In the genomic region with DNA sequence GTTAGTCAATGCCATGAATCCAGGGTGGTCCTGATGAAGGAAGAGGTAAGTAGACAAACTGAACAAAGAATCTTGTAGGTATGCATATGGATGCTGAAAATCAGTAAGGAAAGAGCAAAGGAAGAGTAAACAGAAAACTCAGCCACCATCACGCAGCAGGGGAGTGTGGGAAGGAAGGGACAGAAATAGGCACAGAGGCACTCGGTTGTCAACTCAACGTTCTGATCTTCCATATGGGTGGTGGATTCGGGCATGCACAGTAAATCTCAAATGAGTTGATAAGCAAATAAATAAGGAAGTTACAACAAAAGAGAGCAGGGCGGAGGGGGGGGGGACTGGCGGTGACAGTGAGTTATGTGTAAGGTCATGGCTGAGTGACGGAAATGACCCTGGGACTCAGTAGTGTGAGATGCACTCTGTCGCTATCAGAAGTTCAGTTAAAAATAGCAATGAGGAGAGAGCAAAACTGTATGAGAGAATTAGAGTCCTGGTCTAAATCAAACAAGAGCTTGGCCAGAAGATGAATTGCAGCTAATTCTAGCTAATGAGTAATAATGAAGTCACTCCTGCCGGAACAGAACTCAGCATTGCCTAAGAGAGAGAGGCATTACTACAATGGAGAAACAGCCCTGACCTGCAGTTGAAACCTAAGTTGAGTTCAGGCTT, we compare ENCODE assay signal across 10 mouse cellular contexts. TPM values are rescaled to one million over a fixed set of nuclear protein-coding genes. Genes with fewer than 3 reads are reported as not detected.
DNase-seq lines count a peak whose midpoint lies in the region; ATAC-seq and TF ChIP-seq lines count a peak whose summit lies in the region.
"Had no signal": no experiment of that assay in that cellular context is flagged by ENCODE, and none has a peak within 500 bp of the region (broad histone marks: within the 10 kb centered on the region; RNA-seq: fewer than 3 reads in every experiment).

No protein-coding gene starts in this region.

- H3K9me3 ChIP-seq in heart, postnatal 0 days (replicated peaks; ENCODE audit: control insufficient read depth, low read length) = no peaks in the 10 kb centered on the region
- no peaks in the 10 kb centered on the region for H3K9me3 ChIP-seq in forebrain, embryonic 12.5 days
- H3K9me3 ChIP-seq: embryonic facial prominence, embryonic 12.5 days; limb, embryonic 13.5 days had no signal

- TF ChIP-seq CTCF in heart, postnatal 0 days (IDR thresholded peaks at IDR 0.05; ENCODE audit: low read depth) = no peak

- H3K9ac ChIP-seq in heart, postnatal 0 days (replicated peaks; ENCODE audit: low read depth, low read length) = peak overlapping the region; percentile 50
- no peak overlapping the region for H3K9ac ChIP-seq in forebrain, embryonic 12.5 days
- H3K9ac ChIP-seq: embryonic facial prominence, embryonic 12.5 days; limb, embryonic 13.5 days had no signal

- WGBS in heart, postnatal 0 days = 8% methylated on average over 9 of the region's 9 CpGs
- 89% methylated on average over 9 of the region's 9 CpGs for WGBS in forebrain, embryonic 12.5 days

- H3K4me2 ChIP-seq in heart, postnatal 0 days (ENCODE audit: low read depth, low read length) = no peak overlapping the region
- H3K4me2 ChIP-seq in forebrain, embryonic 12.5 days = no peak overlapping the region
- H3K4me2 ChIP-seq: embryonic facial prominence, embryonic 12.5 days; limb, embryonic 13.5 days had no signal

- no peak overlapping the region for H3K4me3 ChIP-seq in heart, postnatal 0 days (ENCODE audit: low read depth, low read length)
- H3K4me3 ChIP-seq in forebrain, embryonic 12.5 days (replicated peaks) = no peak overlapping the region
- H3K4me3 ChIP-seq: embryonic facial prominence, embryonic 12.5 days; limb, embryonic 13.5 days had no signal

- no peaks in the 10 kb centered on the region for H3K27me3 ChIP-seq in heart, postnatal 0 days (ENCODE audit: control insufficient read depth, insufficient read depth, low read length)
- H3K27me3 ChIP-seq in forebrain, embryonic 12.5 days = no peaks in the 10 kb centered on the region
- H3K27me3 ChIP-seq: embryonic facial prominence, embryonic 12.5 days; limb, embryonic 13.5 days had no signal

- no peak for TF ChIP-seq EP300 in heart, postnatal 0 days (IDR thresholded peaks at IDR 0.05; ENCODE audit: low read depth)

- peak overlapping the region; percentile 95 for H3K27ac ChIP-seq in heart, postnatal 0 days (ENCODE audit: low read depth)
- H3K27ac ChIP-seq in forebrain, embryonic 12.5 days = no peak overlapping the region
- H3K27ac ChIP-seq: embryonic facial prominence, embryonic 12.5 days; limb, embryonic 13.5 days had no signal

- DNase-seq in kidney, postnatal 4 days = peak; percentile 26 to 41
- DNase-seq in kidney, adult 18-20 months = no peak
- DNase-seq in thymus, postnatal 4 days = peak; percentile 34
- DNase-seq in thymus, postnatal 25 days = no peak
- peak; percentile 90 for DNase-seq in heart, postnatal 0 days (ENCODE audit: low spot score)
- DNase-seq: gastrocnemius, postnatal 36 days had no signal

- H3K4me1 ChIP-seq in heart, postnatal 0 days (ENCODE audit: control insufficient read depth, insufficient read depth) = peaks cover 74% of the 10 kb centered on the region
- H3K4me1 ChIP-seq in forebrain, embryonic 12.5 days = peaks cover 49% of the 10 kb centered on the region

- ATAC-seq in heart, postnatal 0 days (ENCODE audit: insufficient read depth, low read depth) = peak; percentile 81
- ATAC-seq in forebrain, embryonic 12.5 days (ENCODE audit: low FRiP score) = no peak
- no peak for ATAC-seq in erythroblast, adult 5-6 weeks (replicated peaks; ENCODE audit: low FRiP score, poor library complexity, severe bottlenecking)

- H3K36me3 ChIP-seq in heart, postnatal 0 days (replicated peaks; ENCODE audit: control insufficient read depth, insufficient read depth, low read length) = no peaks in the 10 kb centered on the region
- no peaks in the 10 kb centered on the region for H3K36me3 ChIP-seq in forebrain, embryonic 12.5 days (replicated peaks)
- H3K36me3 ChIP-seq: embryonic facial prominence, embryonic 12.5 days had no signal

RNA-seq across cellular contexts. Expression of gene Pxylp1, which starts 60.0 kb away (rescaled TPM):
- total RNA-seq in heart, postnatal 0 days (2014; rRNA removed; ENCODE audit: low replicate concordance) = 27.3 and 89.9 TPM in 2 replicates
- polyA plus RNA-seq in heart, postnatal 0 days (2015; fragmentation: Nextera tagmentation; extraction: Ambion mirVana) = 12.8 and 14.4 TPM in 2 replicates
- 48.5 and 51.2 TPM in 2 replicates for polyA plus RNA-seq in forebrain, embryonic 12.5 days (2016; fragmentation: Nextera tagmentation; extraction: Ambion mirVana)
- 26.8 and 27.1 TPM in 2 replicates for total RNA-seq in erythroblast, adult 5-6 weeks (2015; ENCODE audit: low replicate concordance)
- 13.5 and 16.6 TPM in 2 replicates for total RNA-seq in erythroblast, adult 5-6 weeks (2017; ENCODE audit: low replicate concordance)

Comparison
In these comparisons a context has a peak if more than half of its experiments do, and no peak if none do; other contexts are left out.
1. DNase-seq: peak in kidney, postnatal 4 days (2 of 2), thymus, postnatal 4 days (single experiment) and heart, postnatal 0 days (single experiment); none in kidney, adult 18-20 months (single experiment) and thymus, postnatal 25 days (single experiment).